In the genomic region with DNA sequence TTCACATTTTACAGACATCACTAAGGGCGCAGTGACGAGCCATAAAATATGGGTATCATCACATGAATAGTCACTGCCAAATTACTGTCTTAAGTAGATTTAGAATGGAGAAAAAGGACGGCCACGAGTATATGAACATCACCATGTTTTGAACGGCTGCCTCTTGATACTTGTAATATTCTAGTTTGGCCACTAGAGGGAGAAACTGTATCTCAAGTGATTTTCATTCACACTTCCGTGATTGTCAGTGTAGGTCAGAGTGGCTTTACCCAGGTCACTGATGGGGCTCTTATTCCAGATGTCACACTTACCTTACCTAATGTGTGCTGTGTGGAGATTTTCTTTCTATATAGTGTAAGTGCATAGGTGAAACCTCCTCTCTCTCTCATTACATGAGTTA, we compare ENCODE assay signal across 10 mouse cellular contexts. TPM values are rescaled to one million over a fixed set of nuclear protein-coding genes. Genes with fewer than 3 reads are reported as not detected.
DNase-seq lines count a peak whose midpoint lies in the region; ATAC-seq and TF ChIP-seq lines count a peak whose summit lies in the region.
"Had no signal": no experiment of that assay in that cellular context is flagged by ENCODE, and none has a peak within 500 bp of the region (broad histone marks: within the 10 kb centered on the region; RNA-seq: fewer than 3 reads in every experiment).

No protein-coding gene starts in this region.

- H3K27me3 ChIP-seq in embryonic facial prominence, embryonic 11.5 days (ENCODE audit: control insufficient read depth, insufficient read depth, low read length), result no peaks in the 10 kb centered on the region
- H3K27me3 ChIP-seq in embryonic facial prominence, embryonic 10.5 days (replicated peaks; ENCODE audit: low read depth, poor library complexity, severe bottlenecking), result peaks cover 28% of the 10 kb centered on the region
- no peaks in the 10 kb centered on the region for H3K27me3 ChIP-seq in liver, embryonic 14.5 days (ENCODE audit: control insufficient read depth, insufficient read depth, low read length)
- no peaks in the 10 kb centered on the region for H3K27me3 ChIP-seq in liver, embryonic 12.5 days (replicated peaks)
- H3K27me3 ChIP-seq: embryonic facial prominence, embryonic 15.5 days; neural tube, embryonic 15.5 days had no signal

- intact Hi-C loops in left cerebral cortex, postnatal 36 days (cut with DNase I), result no loop called here

- H3K36me3 ChIP-seq in embryonic facial prominence, embryonic 11.5 days (replicated peaks; ENCODE audit: control insufficient read depth, insufficient read depth, low read depth, low read length), result no peaks in the 10 kb centered on the region
- no peaks in the 10 kb centered on the region for H3K36me3 ChIP-seq in embryonic facial prominence, embryonic 10.5 days (replicated peaks)
- H3K36me3 ChIP-seq in liver, embryonic 14.5 days (replicated peaks; ENCODE audit: control insufficient read depth, insufficient read depth, low read depth), result no peaks in the 10 kb centered on the region
- H3K36me3 ChIP-seq in liver, embryonic 12.5 days, result no peaks in the 10 kb centered on the region
- H3K36me3 ChIP-seq: embryonic facial prominence, embryonic 15.5 days had no signal

- WGBS in embryonic facial prominence, embryonic 11.5 days, result 10% methylated on average over 6 of the region's 6 CpGs
- 14% methylated on average over 6 of the region's 6 CpGs for WGBS in embryonic facial prominence, embryonic 10.5 days
- 7% methylated on average over 6 of the region's 6 CpGs for WGBS in liver, embryonic 14.5 days (ENCODE audit: insufficient replicate concordance)
- WGBS in liver, embryonic 12.5 days (ENCODE audit: insufficient replicate concordance), result 9% methylated on average over 6 of the region's 6 CpGs

- no peaks in the 10 kb centered on the region; the same call in 1 of the 2 replicates for H3K4me1 ChIP-seq in embryonic facial prominence, embryonic 11.5 days (ENCODE audit: control insufficient read depth, insufficient read depth, low read length)
- H3K4me1 ChIP-seq in embryonic facial prominence, embryonic 10.5 days, result peaks cover 25% of the 10 kb centered on the region
- H3K4me1 ChIP-seq in liver, embryonic 14.5 days (replicated peaks; ENCODE audit: control insufficient read depth in 2 of 2, insufficient read depth in 2 of 2, low read length in 1 of 2), result 0 out of 4 replicates have a peak, but pooled peaks cover 0 to 2% of the 10 kb centered on the region in 2 experiments
- H3K4me1 ChIP-seq in liver, embryonic 12.5 days, result peaks cover 12% of the 10 kb centered on the region
- H3K4me1 ChIP-seq in cortical plate, adult 2 months (ENCODE audit: control insufficient read depth, insufficient read depth, low read length), result peaks cover 2% of the 10 kb centered on the region

- no peak overlapping the region for H3K4me3 ChIP-seq in embryonic facial prominence, embryonic 11.5 days (ENCODE audit: low read depth, low read length)
- H3K4me3 ChIP-seq in embryonic facial prominence, embryonic 10.5 days, result no peak overlapping the region
- H3K4me3 ChIP-seq in liver, embryonic 14.5 days (ENCODE audit: insufficient read depth in 1 of 2, low read depth in 2 of 2, low read length in 2 of 2), result no peak overlapping the region
- no peak overlapping the region for H3K4me3 ChIP-seq in liver, embryonic 12.5 days
- no peak overlapping the region for H3K4me3 ChIP-seq in cortical plate, adult 2 months (ENCODE audit: insufficient read depth, low read length)
- H3K4me3 ChIP-seq: embryonic facial prominence, embryonic 15.5 days; neural tube, embryonic 15.5 days had no signal

- TF ChIP-seq CTCF in liver, embryonic 14.5 days (IDR thresholded peaks at IDR 0.05; ENCODE audit: low read depth), result peak; percentile 62
- TF ChIP-seq CTCF in cortical plate, adult 2 months (IDR thresholded peaks at IDR 0.05; ENCODE audit: extremely low read depth, insufficient read depth, low read length), result peak; percentile 40; the same call in 1 of the 2 replicates

- no peak for TF ChIP-seq POLR2A in cortical plate, adult 2 months (IDR thresholded peaks at IDR 0.05; ENCODE audit: extremely low read depth, insufficient read depth, low read length)

- no peak overlapping the region for H3K9ac ChIP-seq in embryonic facial prominence, embryonic 11.5 days (replicated peaks; ENCODE audit: low read length)
- no peak overlapping the region for H3K9ac ChIP-seq in liver, embryonic 14.5 days (replicated peaks)
- no peak overlapping the region for H3K9ac ChIP-seq in liver, embryonic 12.5 days
- H3K9ac ChIP-seq: embryonic facial prominence, embryonic 15.5 days; neural tube, embryonic 15.5 days had no signal

- no peak for ATAC-seq in embryonic facial prominence, embryonic 11.5 days (replicated peaks; ENCODE audit: insufficient number of reproducible peaks, low FRiP score, low TSS enrichment, low read depth)
- no peak for ATAC-seq in liver, embryonic 14.5 days (ENCODE audit: insufficient read depth)
- ATAC-seq in liver, embryonic 12.5 days, result no peak

- H3K27ac ChIP-seq in embryonic facial prominence, embryonic 11.5 days (replicated peaks; ENCODE audit: low read depth, low read length), result no peak overlapping the region
- H3K27ac ChIP-seq in embryonic facial prominence, embryonic 10.5 days (replicated peaks), result no peak overlapping the region
- H3K27ac ChIP-seq in liver, embryonic 14.5 days, result no peak overlapping the region
- no peak overlapping the region for H3K27ac ChIP-seq in liver, embryonic 12.5 days
- H3K27ac ChIP-seq in cortical plate, adult 2 months (ENCODE audit: insufficient read depth, low read length), result no peak overlapping the region
- H3K27ac ChIP-seq: embryonic facial prominence, embryonic 15.5 days; neural tube, embryonic 15.5 days had no signal

- TF ChIP-seq EP300 in liver, embryonic 14.5 days (IDR thresholded peaks at IDR 0.05; ENCODE audit: low read depth), result no peak

- peak; percentile 78 for DNase-seq in embryonic facial prominence, embryonic 11.5 days (ENCODE audit: low spot score)
- DNase-seq in embryonic facial prominence, embryonic 10.5 days (ENCODE audit: low spot score), result no peak
- peak in 1 of 3 experiments; percentile 35 for DNase-seq in liver, embryonic 14.5 days (ENCODE audit: low read depth in 3 of 3, low spot score in 3 of 3)
- peak; percentile 18 to 20 for DNase-seq in natural killer cell, adult 2 months (ENCODE audit: low spot score in 2 of 2)
- no peak for DNase-seq in left cerebral cortex, postnatal 36 days (ENCODE audit: low spot score in 2 of 2)
- DNase-seq in cerebellum, adult 11 months, result no peak

- H3K9me3 ChIP-seq in embryonic facial prominence, embryonic 11.5 days (replicated peaks; ENCODE audit: control insufficient read depth, low read length), result no peaks in the 10 kb centered on the region
- H3K9me3 ChIP-seq in embryonic facial prominence, embryonic 10.5 days, result no peaks in the 10 kb centered on the region
- no peaks in the 10 kb centered on the region for H3K9me3 ChIP-seq in liver, embryonic 14.5 days (ENCODE audit: control insufficient read depth, low read length)
- no peaks in the 10 kb centered on the region for H3K9me3 ChIP-seq in liver, embryonic 12.5 days (replicated peaks)
- H3K9me3 ChIP-seq: embryonic facial prominence, embryonic 15.5 days; neural tube, embryonic 15.5 days had no signal

- H3K4me2 ChIP-seq in embryonic facial prominence, embryonic 11.5 days (ENCODE audit: low read depth, low read length), result no peak overlapping the region
- no peak overlapping the region for H3K4me2 ChIP-seq in liver, embryonic 14.5 days (ENCODE audit: low read depth)
- H3K4me2 ChIP-seq in liver, embryonic 12.5 days, result no peak overlapping the region
- H3K4me2 ChIP-seq: embryonic facial prominence, embryonic 15.5 days; neural tube, embryonic 15.5 days had no signal

RNA-seq across cellular contexts. Expression of a gene that starts 3.1 kb away (rescaled TPM):
- polyA plus RNA-seq in embryonic facial prominence, embryonic 11.5 days (2014; fragmentation: Nextera tagmentation; extraction: Ambion mirVana), result 1.4 and 2.4 TPM in 2 replicates
- 0.69 and 1.5 TPM in 2 replicates for polyA plus RNA-seq in embryonic facial prominence, embryonic 10.5 days (2016; fragmentation: Nextera tagmentation; extraction: Ambion mirVana)
- 0.15 TPM in 2 replicates for polyA plus RNA-seq in liver, embryonic 14.5 days (2012; rRNA removed)
- 0.04 and 0.08 TPM in 2 replicates for polyA plus RNA-seq in liver, embryonic 14.5 days (2014; fragmentation: Nextera tagmentation; extraction: Ambion mirVana)
- polyA plus RNA-seq in liver, embryonic 12.5 days (2016; fragmentation: Nextera tagmentation; extraction: Ambion mirVana), result 0.29 and 0.67 TPM in 2 replicates
- 10.4 and 11.2 TPM in 2 replicates for polyA plus RNA-seq in cortical plate, adult 2 months (2012; rRNA removed)
- 10 to 100 TPM; 15.8 to 16.7 TPM for total RNA-seq in left cerebral cortex, postnatal 36 days (2021)

RNA-seq across cellular contexts. Expression of a gene that starts 28.0 kb away (rescaled TPM):
- polyA plus RNA-seq in embryonic facial prominence, embryonic 11.5 days (2014; fragmentation: Nextera tagmentation; extraction: Ambion mirVana), result 107 and 116 TPM in 2 replicates
- 97.1 and 101 TPM in 2 replicates for polyA plus RNA-seq in embryonic facial prominence, embryonic 10.5 days (2016; fragmentation: Nextera tagmentation; extraction: Ambion mirVana)
- polyA plus RNA-seq in liver, embryonic 14.5 days (2012; rRNA removed), result 61.1 and 78.3 TPM in 2 replicates
- 98.0 and 109 TPM in 2 replicates for polyA plus RNA-seq in liver, embryonic 14.5 days (2014; fragmentation: Nextera tagmentation; extraction: Ambion mirVana)
- 72.7 and 74.3 TPM in 2 replicates for polyA plus RNA-seq in liver, embryonic 12.5 days (2016; fragmentation: Nextera tagmentation; extraction: Ambion mirVana)
- polyA plus RNA-seq in cortical plate, adult 2 months (2012; rRNA removed), result 40.3 and 46.0 TPM in 2 replicates
- 10 to 100 TPM; 18.7 to 25.0 TPM for total RNA-seq in left cerebral cortex, postnatal 36 days (2021)

Comparison
In these comparisons a context has a peak if more than half of its experiments do, and no peak if none do; other contexts are left out.
1. DNase-seq: peak in embryonic facial prominence, embryonic 11.5 days (single experiment) and natural killer cell, adult 2 months (2 of 2); none in embryonic facial prominence, embryonic 10.5 days (single experiment), left cerebral cortex, postnatal 36 days (0 of 2) and cerebellum, adult 11 months (single experiment).